Mouse (Mus musculus): ENCODE data around the gene Fopnl. TPM values are rescaled to one million over a fixed set of nuclear protein-coding genes. Genes with fewer than 3 reads are reported as not detected.

Gene Fopnl
- polyA plus RNA-seq, 1 experiment from 2014 or later, result 143 TPM

- 87% methylated on average over 1 of the region's 1 CpGs for WGBS
These were observed 54.8 kb downstream of the Fopnl start for GRCm38 (mm10) chr16:14262410-14262809.

GRCm38 (mm10) chr16:14258856-14259255 is 58.3 kb downstream of the Fopnl start:
- H3K27me3 ChIP-seq (ENCODE audit: low read depth, poor library complexity, severe bottlenecking), result no peaks in the 10 kb centered on the region
- DNase-seq (ENCODE audit: low spot score), result no peak
- no peak overlapping the region for H3K27ac ChIP-seq (replicated peaks)
- H3K4me1 ChIP-seq, result no peaks in the 10 kb centered on the region
- 67% methylated on average over 2 of the region's 2 CpGs for WGBS
- H3K9me3 ChIP-seq (replicated peaks), result no peaks in the 10 kb centered on the region
- no peak overlapping the region for H3K4me3 ChIP-seq
- no peaks in the 10 kb centered on the region for H3K36me3 ChIP-seq

More at GRCm38 (mm10) chr16:14262410-14262809, 54.8 kb downstream of the Fopnl start:
- Histone ChIP-seq H3K4me3 (no peak overlapping the region), H3K36me3 (no peaks in the 10 kb centered on the region), H3K27me3 (ENCODE audit: low read depth, poor library complexity, severe bottlenecking) (no peaks in the 10 kb centered on the region), H3K9me3 (replicated peaks) (no peaks in the 10 kb centered on the region), H3K27ac (replicated peaks) (no peak overlapping the region), H3K4me1 (no peaks in the 10 kb centered on the region)
- DNase-seq (ENCODE audit: low spot score), result no peak

GRCm38 (mm10) chr16:14253586-14253985 is 63.6 kb downstream of the Fopnl start:
- Histone ChIP-seq H3K36me3 (no peaks in the 10 kb centered on the region), H3K27ac (replicated peaks) (no peak overlapping the region), H3K4me1 (no peaks in the 10 kb centered on the region), H3K27me3 (ENCODE audit: low read depth, poor library complexity, severe bottlenecking) (no peaks in the 10 kb centered on the region), H3K4me3 (no peak overlapping the region), H3K9me3 (replicated peaks) (no peaks in the 10 kb centered on the region)
- DNase-seq (ENCODE audit: low spot score), result no peak
- 79% methylated on average over 3 of the region's 3 CpGs for WGBS

GRCm38 (mm10) chr16:14252877-14253276 is 64.3 kb downstream of the Fopnl start:
- Histone ChIP-seq H3K4me1 (no peaks in the 10 kb centered on the region), H3K27me3 (ENCODE audit: low read depth, poor library complexity, severe bottlenecking) (no peaks in the 10 kb centered on the region), H3K27ac (replicated peaks) (no peak overlapping the region), H3K4me3 (no peak overlapping the region), H3K9me3 (replicated peaks) (no peaks in the 10 kb centered on the region), H3K36me3 (no peaks in the 10 kb centered on the region)
- WGBS, result 90% methylated on average over 4 of the region's 4 CpGs
- no peak for DNase-seq (ENCODE audit: low spot score)

GRCm38 (mm10) chr16:14249913-14250312 is 67.3 kb downstream of the Fopnl start:
- Histone ChIP-seq H3K27me3 (ENCODE audit: low read depth, poor library complexity, severe bottlenecking) (no peaks in the 10 kb centered on the region), H3K36me3 (no peaks in the 10 kb centered on the region), H3K9me3 (replicated peaks) (no peaks in the 10 kb centered on the region), H3K27ac (replicated peaks) (no peak overlapping the region), H3K4me3 (no peak overlapping the region), H3K4me1 (no peaks in the 10 kb centered on the region)
- WGBS, result 63% methylated on average over 1 of the region's 1 CpGs
- no peak for DNase-seq (ENCODE audit: low spot score)

Other genes starting within 250 kb of the Fopnl start
- 195 and 204 TPM in 2 replicates for gene Nde1, start 154.1 kb downstream of the Fopnl start, polyA plus RNA-seq (2016; fragmentation: Nextera tagmentation; extraction: Ambion mirVana)
- gene Marf1, start 154.1 kb downstream of the Fopnl start, polyA plus RNA-seq (2016; fragmentation: Nextera tagmentation; extraction: Ambion mirVana), result 12.8 and 16.4 TPM in 2 replicates
- 0.02 and 0.21 TPM in 2 replicates for gene Myh11, start 26.0 kb downstream of the Fopnl start, polyA plus RNA-seq (2016; fragmentation: Nextera tagmentation; extraction: Ambion mirVana)
- gene Abcc1, start 44.2 kb upstream of the Fopnl start, polyA plus RNA-seq (2016; fragmentation: Nextera tagmentation; extraction: Ambion mirVana), result 7.1 and 8.2 TPM in 2 replicates
- gene A630010A05Rik, start 244.9 kb upstream of the Fopnl start, polyA plus RNA-seq (2016; fragmentation: Nextera tagmentation; extraction: Ambion mirVana), result not detected in 2 replicates

Data from midbrain, embryonic 10.5 days (tissue).